Mouse (Mus musculus) heart, embryonic 13.5 days (tissue): ENCODE measurements around the gene Rbp1. TPM values are rescaled to one million over a fixed set of nuclear protein-coding genes. Genes with fewer than 3 reads are reported as not detected.

ENCODE experiments used
- ATAC-seq: fragments of 200-750 bp; cut with Nextera tagmentation; 2 replicates; pipeline ENCODE4 v1.8.0; 2017; ENCODE audit warnings: moderate TSS enrichment; ENCODE audit not compliant: insufficient number of reproducible peaks, low FRiP score, low TSS enrichment; ENCODE audit errors: extremely low read depth
- H3K27ac ChIP-seq: fragments of 300-500 bp; sonication (generic); replicated peaks from 2 replicates; pipeline ENCODE4 v1.5.1; 2015; ENCODE audit warnings: moderate library complexity, mild to moderate bottlenecking, inconsistent platforms
- H3K27me3 ChIP-seq: fragments of 300-500 bp; sonication (generic); replicated peaks from 2 replicates; pipeline ENCODE4 v1.6.1; 2015; ENCODE audit warnings: mild to moderate bottlenecking, inconsistent platforms
- H3K36me3 ChIP-seq: fragments of 300-500 bp; sonication (generic); 2 replicates; pipeline ENCODE4 v1.6.1; 2015; ENCODE audit warnings: mild to moderate bottlenecking, inconsistent platforms
- H3K4me1 ChIP-seq: fragments of 300-500 bp; sonication (generic); 2 replicates; pipeline ENCODE4 v1.6.1; 2015; ENCODE audit warnings: inconsistent platforms
- H3K4me2 ChIP-seq: fragments of 300-500 bp; sonication (generic); 2 replicates; pipeline ENCODE4 v1.6.1; 2015; ENCODE audit warnings: inconsistent platforms, mild to moderate bottlenecking, moderate library complexity
- H3K4me3 ChIP-seq: fragments of 300-500 bp; sonication (generic); 2 replicates; pipeline ENCODE4 v1.5.1; 2015; ENCODE audit warnings: moderate library complexity, mild to moderate bottlenecking, inconsistent platforms
- H3K9ac ChIP-seq: fragments of 300-500 bp; sonication (generic); 2 replicates; pipeline ENCODE4 v1.6.1; 2015; ENCODE audit warnings: inconsistent platforms, mild to moderate bottlenecking, moderate library complexity
- H3K9me3 ChIP-seq: fragments of 300-500 bp; sonication (generic); 2 replicates; pipeline ENCODE4 v1.6.1; 2016; ENCODE audit warnings: inconsistent platforms
- WGBS: fragments of 180-500 bp; shearing (Covaris S2); methylation state at CpG from one replicate; pipeline ENCODE4 v1.1.7; 2015; ENCODE audit warnings: mixed read lengths; 5-methylcytosine and 5-hydroxymethylcytosine counted together
- polyA plus RNA-seq: library from polyadenylated mRNA; unstranded; fragments of >200 nt; fragmentation: Nextera tagmentation; extraction: Ambion mirVana; gene quantifications from 2 replicates; pipeline ENCODE4 v1.2.1, GENCODE M21; 2015

Rbp1 gene
- polyA plus RNA-seq, 1 experiment from 2014 or later = 70.9 TPM

- Histone ChIP-seq H3K27ac (no peak overlapping the region), H3K9me3 (no peaks in the 10 kb centered on the region), H3K9ac (no peak overlapping the region), H3K4me1 (no peaks in the 10 kb centered on the region), H3K4me3 (no peak overlapping the region), H3K4me2 (no peak overlapping the region), H3K27me3 (no peaks in the 10 kb centered on the region), H3K36me3 (peaks cover 16% of the 10 kb centered on the region)
- no peak for ATAC-seq
- whole genome bisulfite sequencing = 64% methylated on average over 1 of the region's 1 CpGs
These were observed 28.2 kb downstream of the Rbp1 start for GRCm38 (mm10) chr9:98450976-98451375.

- Histone ChIP-seq H3K9me3 (no peaks in the 10 kb centered on the region), H3K36me3 (no peaks in the 10 kb centered on the region), H3K4me2 (no peak overlapping the region), H3K27me3 (no peaks in the 10 kb centered on the region), H3K4me3 (no peak overlapping the region), H3K4me1 (no peaks in the 10 kb centered on the region), H3K27ac (no peak overlapping the region), H3K9ac (no peak overlapping the region)
- ATAC-seq = no peak
- 33% methylated on average over 2 of the region's 2 CpGs for WGBS
These were observed 43.9 kb downstream of the Rbp1 start for GRCm38 (mm10) chr9:98466709-98467108.

GRCm38 (mm10) chr9:98480172-98480749 lies 57.5 kb downstream of the Rbp1 start:
- no peaks in the 10 kb centered on the region for H3K4me1 ChIP-seq
- H3K9me3 ChIP-seq = no peaks in the 10 kb centered on the region
- no peak overlapping the region for H3K27ac ChIP-seq
- H3K4me2 ChIP-seq = no peak overlapping the region
- no peaks in the 10 kb centered on the region for H3K36me3 ChIP-seq
- H3K4me3 ChIP-seq = no peak overlapping the region
- no peaks in the 10 kb centered on the region for H3K27me3 ChIP-seq
- ATAC-seq = no peak
- WGBS = 80% methylated on average over 2 of the region's 2 CpGs
- H3K9ac ChIP-seq = no peak overlapping the region

GRCm38 (mm10) chr9:98482256-98482655 lies 59.5 kb downstream of the Rbp1 start:
- H3K9me3 ChIP-seq = no peaks in the 10 kb centered on the region
- no peak overlapping the region for H3K9ac ChIP-seq
- H3K36me3 ChIP-seq = no peaks in the 10 kb centered on the region
- no peak overlapping the region for H3K4me3 ChIP-seq
- no peaks in the 10 kb centered on the region for H3K27me3 ChIP-seq
- H3K27ac ChIP-seq = no peak overlapping the region
- peaks cover 1% of the 10 kb centered on the region for H3K4me1 ChIP-seq
- no peak overlapping the region for H3K4me2 ChIP-seq
- no peak for ATAC-seq
- WGBS = 51% methylated on average over 4 of the region's 4 CpGs

- H3K27me3 ChIP-seq = no peaks in the 10 kb centered on the region
- ATAC-seq = no peak
- 78% methylated on average over 7 of the region's 7 CpGs for WGBS
These were observed 62.3 kb downstream of the Rbp1 start for GRCm38 (mm10) chr9:98485020-98485419.

GRCm38 (mm10) chr9:98485815-98486214 lies 63.1 kb downstream of the Rbp1 start, which contains the start of gene Rbp2:
TSS of gene Rbp2 (plus strand) at chr9:98486115.
- Histone ChIP-seq H3K36me3 (no peaks in the 10 kb centered on the region), H3K27me3 (no peaks in the 10 kb centered on the region), H3K9ac (no peak within 1 kb of the TSS), H3K4me1 (peaks cover 16% of the 10 kb centered on the region), H3K4me3 (no peak within 1 kb of the TSS), H3K4me2 (no peak within 1 kb of the TSS), H3K9me3 (no peaks in the 10 kb centered on the region), H3K27ac (no peak within 1 kb of the TSS)
- 72% methylated on average over 3 of the region's 3 CpGs for WGBS
- no peak for ATAC-seq

More at GRCm38 (mm10) chr9:98485020-98485419, 62.3 kb downstream of the Rbp1 start:
- H3K27ac ChIP-seq = no peak overlapping the region
- no peak overlapping the region for H3K9ac ChIP-seq
- no peak overlapping the region for H3K4me2 ChIP-seq
- H3K36me3 ChIP-seq = no peaks in the 10 kb centered on the region
- H3K4me3 ChIP-seq = no peak overlapping the region
- no peaks in the 10 kb centered on the region for H3K9me3 ChIP-seq
- peaks cover 13% of the 10 kb centered on the region for H3K4me1 ChIP-seq

- ATAC-seq = no peak
These were observed 64.5 kb downstream of the Rbp1 start for GRCm38 (mm10) chr9:98487273-98487672.

GRCm38 (mm10) chr9:98489532-98489931 lies 66.8 kb downstream of the Rbp1 start:
- Histone ChIP-seq H3K27ac (peak overlapping the region; percentile 39; the same call in 1 of the 2 replicates), H3K9me3 (no peaks in the 10 kb centered on the region), H3K9ac (no peak overlapping the region), H3K36me3 (no peaks in the 10 kb centered on the region), H3K4me2 (no peak overlapping the region), H3K4me3 (no peak overlapping the region), H3K4me1 (peaks cover 21% of the 10 kb centered on the region), H3K27me3 (no peaks in the 10 kb centered on the region)
- 59% methylated on average over 4 of the region's 4 CpGs for WGBS
- no peak for ATAC-seq

More at GRCm38 (mm10) chr9:98487273-98487672, 64.5 kb downstream of the Rbp1 start:
- Histone ChIP-seq H3K36me3 (no peaks in the 10 kb centered on the region), H3K4me1 (peaks cover 17% of the 10 kb centered on the region), H3K9me3 (no peaks in the 10 kb centered on the region), H3K4me2 (no peak overlapping the region), H3K4me3 (no peak overlapping the region), H3K9ac (no peak overlapping the region), H3K27me3 (no peaks in the 10 kb centered on the region), H3K27ac (no peak overlapping the region)
- 38% methylated on average over 6 of the region's 6 CpGs for WGBS

- no peak overlapping the region for H3K27ac ChIP-seq
- WGBS = 34% methylated on average over 4 of the region's 4 CpGs
- no peak for ATAC-seq
These were observed 67.4 kb downstream of the Rbp1 start for GRCm38 (mm10) chr9:98490128-98490527.

GRCm38 (mm10) chr9:98491071-98491470 lies 68.3 kb downstream of the Rbp1 start:
- H3K9me3 ChIP-seq = no peaks in the 10 kb centered on the region
- WGBS = 83% methylated on average over 5 of the region's 5 CpGs
- H3K27me3 ChIP-seq = no peaks in the 10 kb centered on the region; the same call in 1 of the 2 replicates
- no peaks in the 10 kb centered on the region for H3K36me3 ChIP-seq
- no peak overlapping the region for H3K4me3 ChIP-seq
- no peak for ATAC-seq
- H3K4me1 ChIP-seq = peaks cover 21% of the 10 kb centered on the region
- H3K9ac ChIP-seq = no peak overlapping the region
- no peak overlapping the region for H3K27ac ChIP-seq
- H3K4me2 ChIP-seq = no peak overlapping the region

More at GRCm38 (mm10) chr9:98490128-98490527, 67.4 kb downstream of the Rbp1 start:
- no peak overlapping the region for H3K4me3 ChIP-seq
- H3K9ac ChIP-seq = no peak overlapping the region
- H3K9me3 ChIP-seq = no peaks in the 10 kb centered on the region
- H3K36me3 ChIP-seq = no peaks in the 10 kb centered on the region
- no peaks in the 10 kb centered on the region for H3K27me3 ChIP-seq
- H3K4me1 ChIP-seq = peaks cover 21% of the 10 kb centered on the region
- H3K4me2 ChIP-seq = no peak overlapping the region

GRCm38 (mm10) chr9:98492212-98492611 lies 69.5 kb downstream of the Rbp1 start:
- no peak overlapping the region for H3K27ac ChIP-seq
- no peaks in the 10 kb centered on the region; the same call in 1 of the 2 replicates for H3K27me3 ChIP-seq
- H3K36me3 ChIP-seq = no peaks in the 10 kb centered on the region
- peaks cover 24% of the 10 kb centered on the region for H3K4me1 ChIP-seq
- no peak for ATAC-seq
- 47% methylated on average over 5 of the region's 5 CpGs for WGBS
- H3K9me3 ChIP-seq = no peaks in the 10 kb centered on the region
- no peak overlapping the region for H3K4me2 ChIP-seq
- no peak overlapping the region for H3K4me3 ChIP-seq
- no peak overlapping the region for H3K9ac ChIP-seq

GRCm38 (mm10) chr9:98492821-98493220 lies 70.1 kb downstream of the Rbp1 start:
- no peak overlapping the region for H3K9ac ChIP-seq
- H3K9me3 ChIP-seq = no peaks in the 10 kb centered on the region
- no peak for ATAC-seq
- no peaks in the 10 kb centered on the region; the same call in 1 of the 2 replicates for H3K27me3 ChIP-seq
- WGBS = 26% methylated on average over 1 of the region's 1 CpGs
- H3K4me2 ChIP-seq = no peak overlapping the region
- H3K27ac ChIP-seq = no peak overlapping the region
- no peaks in the 10 kb centered on the region for H3K36me3 ChIP-seq
- peaks cover 24% of the 10 kb centered on the region for H3K4me1 ChIP-seq
- H3K4me3 ChIP-seq = no peak overlapping the region
